Mouse (Mus musculus) ES-Bruce4 (cell line): ENCODE measurements around the gene Hoxa3. TPM values are rescaled to one million over a fixed set of nuclear protein-coding genes. Genes with fewer than 3 reads are reported as not detected.

Source experiments
- H3K27ac ChIP-seq: 2 replicates; pipeline ENCODE4 v1.5.1; 2012; ENCODE audit warnings: low read length, inconsistent platforms; ENCODE audit not compliant: insufficient read depth
- H3K27me3 ChIP-seq: 2 replicates; pipeline ENCODE4 v1.6.1; 2012; ENCODE audit warnings: mild to moderate bottlenecking, low read length, inconsistent platforms; ENCODE audit not compliant: control insufficient read depth, poor library complexity, insufficient read depth, severe bottlenecking
- H3K36me3 ChIP-seq: 2 replicates; pipeline ENCODE4 v1.6.1; 2012; ENCODE audit warnings: inconsistent platforms, mild to moderate bottlenecking, low read length, moderate library complexity; ENCODE audit not compliant: control insufficient read depth, poor library complexity, insufficient read depth, severe bottlenecking
- H3K4me1 ChIP-seq: one replicate; pipeline ENCODE4 v1.8.1; 2011; ENCODE audit warnings: low read length; ENCODE audit not compliant: control insufficient read depth, insufficient read depth
- H3K4me3 ChIP-seq: 2 replicates; pipeline ENCODE4 v1.5.1; 2011; ENCODE audit warnings: low read depth, mild to moderate bottlenecking, low read length
- H3K9ac ChIP-seq: 2 replicates; pipeline ENCODE4 v1.6.1; 2012; ENCODE audit warnings: low read depth, mild to moderate bottlenecking, inconsistent platforms; ENCODE audit not compliant: poor library complexity, severe bottlenecking
- H3K9me3 ChIP-seq: replicated peaks from 2 replicates; pipeline ENCODE4 v1.6.1; 2012; ENCODE audit warnings: mild to moderate bottlenecking, low read length, inconsistent platforms; ENCODE audit not compliant: control insufficient read depth, poor library complexity, insufficient read depth, severe bottlenecking
- CTCF ChIP-seq: IDR thresholded peaks from one replicate; pipeline ENCODE4 v1.8.1; 2011; ENCODE audit warnings: low read depth, low read length
- EP300 ChIP-seq: IDR thresholded peaks from 2 replicates; pipeline ENCODE4 v1.6.1; 2011; ENCODE audit warnings: low read depth, low read length; ENCODE audit not compliant: insufficient read depth
- POLR2A ChIP-seq: IDR thresholded peaks from one replicate; pipeline ENCODE4 v1.8.1; 2011; ENCODE audit warnings: low read length; ENCODE audit not compliant: insufficient read depth
- polyA plus RNA-seq: library from polyadenylated mRNA; stranded (reverse); fragments of >200 nt; gene quantifications from 2 replicates; pipeline ENCODE4 v1.2.4, GENCODE M21; 2011; ENCODE audit warnings: low read depth; ENCODE audit not compliant: missing spikeins, insufficient read depth, insufficient read length

The Hoxa3 gene
- polyA plus RNA-seq, 1 experiment, result 0.25 TPM

GRCm38 (mm10) chr6:52211961-52212360 lies 1.2 kb downstream of the Hoxa3 start:
- Histone ChIP-seq H3K36me3 (no peaks in the 10 kb centered on the region), H3K27me3 (peaks cover 47% of the 10 kb centered on the region), H3K27ac (no peak overlapping the region), H3K4me3 (no peak overlapping the region), H3K4me1 (no peaks in the 10 kb centered on the region), H3K9ac (no peak overlapping the region), H3K9me3 (no peaks in the 10 kb centered on the region)
- TF ChIP-seq POLR2A (no peak), CTCF (no peak), EP300 (no peak)

- H3K4me3 ChIP-seq, result no peak overlapping the region
- no peak overlapping the region for H3K9ac ChIP-seq
- no peaks in the 10 kb centered on the region for H3K9me3 ChIP-seq
- H3K27me3 ChIP-seq, result peaks cover 41% of the 10 kb centered on the region
- no peaks in the 10 kb centered on the region for H3K4me1 ChIP-seq
- no peak overlapping the region for H3K27ac ChIP-seq
- TF ChIP-seq POLR2A (no peak), EP300 (no peak), CTCF (peak; percentile 61)
- no peaks in the 10 kb centered on the region for H3K36me3 ChIP-seq
Measured at GRCm38 (mm10) chr6:52211170-52211935, 1.8 kb downstream of the Hoxa3 start.

- no peaks in the 10 kb centered on the region for H3K4me1 ChIP-seq
- no peak overlapping the region for H3K9ac ChIP-seq
- TF ChIP-seq POLR2A (no peak), EP300 (no peak), CTCF (no peak)
- no peak overlapping the region for H3K27ac ChIP-seq
- no peak overlapping the region for H3K4me3 ChIP-seq
- H3K36me3 ChIP-seq, result no peaks in the 10 kb centered on the region
- H3K9me3 ChIP-seq, result no peaks in the 10 kb centered on the region
- H3K27me3 ChIP-seq, result peaks cover 37% of the 10 kb centered on the region
Measured at GRCm38 (mm10) chr6:52209685-52210046, 3.5 kb downstream of the Hoxa3 start.

GRCm38 (mm10) chr6:52208868-52209684 lies 4.1 kb downstream of the Hoxa3 start:
- H3K9ac ChIP-seq, result peak overlapping the region; percentile 9
- peaks cover 37% of the 10 kb centered on the region for H3K27me3 ChIP-seq
- H3K9me3 ChIP-seq, result no peaks in the 10 kb centered on the region
- H3K27ac ChIP-seq, result no peak overlapping the region
- no peaks in the 10 kb centered on the region for H3K36me3 ChIP-seq
- no peaks in the 10 kb centered on the region for H3K4me1 ChIP-seq
- H3K4me3 ChIP-seq, result peak overlapping the region; percentile 29
- TF ChIP-seq POLR2A (no peak), EP300 (no peak), CTCF (no peak)

GRCm38 (mm10) chr6:52208072-52208867 lies 4.9 kb downstream of the Hoxa3 start, which contains the start of gene Hoxa6:
Gene Hoxa6 (minus strand): TSS chr6:52208722.
- TF ChIP-seq CTCF (no peak), EP300 (no peak), POLR2A (no peak)
- H3K36me3 ChIP-seq, result no peaks in the 10 kb centered on the region
- H3K27me3 ChIP-seq, result peaks cover 34% of the 10 kb centered on the region
- H3K9me3 ChIP-seq, result no peaks in the 10 kb centered on the region
- peak within 1 kb of the TSS; percentile 9 for H3K9ac ChIP-seq
- no peak within 1 kb of the TSS for H3K27ac ChIP-seq
- no peaks in the 10 kb centered on the region for H3K4me1 ChIP-seq
- H3K4me3 ChIP-seq, result peak within 1 kb of the TSS; percentile 31
